ENCODE assay signal across 8 mouse cellular contexts in the genomic region with DNA sequence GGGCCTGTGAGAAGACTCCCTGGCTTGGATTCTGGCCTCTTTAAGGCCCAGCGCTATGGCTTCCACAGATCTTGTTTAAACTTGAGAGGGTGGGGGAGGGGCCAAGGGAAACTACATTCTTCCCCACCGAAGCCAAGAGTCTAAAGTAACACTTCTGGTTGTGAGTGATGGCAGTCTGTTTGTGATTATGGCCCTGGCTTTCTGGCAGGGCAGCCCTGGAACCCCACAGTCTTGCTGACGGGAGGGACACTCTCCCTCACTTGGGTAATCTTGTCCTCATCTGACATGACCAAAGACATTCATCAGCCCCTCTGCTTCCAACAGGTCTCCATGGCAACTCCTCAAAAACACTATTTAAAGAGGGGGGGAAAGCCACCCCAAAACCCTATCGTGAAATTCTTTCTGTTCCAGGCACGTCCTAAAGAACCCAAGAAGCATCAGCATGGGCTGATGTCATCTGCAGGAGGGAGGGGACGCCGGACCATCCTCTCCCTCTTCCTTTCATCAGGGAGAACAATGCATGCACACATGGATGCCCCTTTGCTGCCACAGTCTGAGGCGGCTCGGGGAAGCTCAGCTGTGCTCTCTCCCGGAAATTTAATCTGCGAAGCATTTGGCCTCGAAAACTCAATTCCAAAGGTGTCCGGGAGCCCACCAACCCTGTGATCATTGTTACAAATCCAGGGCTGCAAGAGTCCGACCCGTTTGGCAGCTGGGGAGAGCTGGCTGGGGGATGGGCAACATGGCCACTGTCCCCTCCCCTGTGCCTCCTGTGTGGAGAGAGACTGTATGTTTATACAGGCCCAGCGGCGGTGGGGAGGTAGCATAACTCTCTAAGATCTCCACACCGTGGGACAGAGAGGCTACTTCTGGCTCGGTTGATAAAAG.
DNase-seq lines count a peak whose midpoint lies in the region.

No protein-coding gene starts in this region.

- peak; percentile 51 to 58 for DNase-seq in cerebellum, postnatal 10 days
- DNase-seq in cerebellum, postnatal 25 days = no peak
- DNase-seq in 3T3-L1 (ENCODE audit: low read depth, low spot score) = peak; percentile 40
- DNase-seq in forelimb bud, embryonic 11.5 days (ENCODE audit: low read depth, low spot score) = peak; percentile 73
- peak; percentile 77 for DNase-seq in mesoderm, embryonic 11.5 days (ENCODE audit: low read depth, low spot score)
- DNase-seq in thymus, postnatal 10 days (ENCODE audit: low spot score in 2 of 2) = no peak
- no peak for DNase-seq in ovary, adult 18-20 months (ENCODE audit: low spot score)
- no peak for DNase-seq in spleen, postnatal 14 days (ENCODE audit: low spot score in 2 of 2)

Comparison
In these comparisons a context has a peak if more than half of its experiments do, and no peak if none do; other contexts are left out.
1. DNase-seq: peak in cerebellum, postnatal 10 days (2 of 2), 3T3-L1 (single experiment), forelimb bud, embryonic 11.5 days (single experiment) and mesoderm, embryonic 11.5 days (single experiment); none in cerebellum, postnatal 25 days (0 of 2), thymus, postnatal 10 days (0 of 2), ovary, adult 18-20 months (single experiment) and spleen, postnatal 14 days (0 of 2).